Mouse (Mus musculus) thymus, postnatal 36 days (tissue): ENCODE measurements at regions not wholly inside any gene's neighbourhood (a gene's known extent, or its start where the extent isn't known, plus 50 kb on each side); places are given as distances from the start of the nearest gene placed in this dataset.

Experiments
- DNase-seq, 2 experiments: peaks; one replicate each; pipeline ENCODE4 v3.0.0; 2022; ENCODE audit warnings: mixed read lengths in 2 of 2

DNA sequence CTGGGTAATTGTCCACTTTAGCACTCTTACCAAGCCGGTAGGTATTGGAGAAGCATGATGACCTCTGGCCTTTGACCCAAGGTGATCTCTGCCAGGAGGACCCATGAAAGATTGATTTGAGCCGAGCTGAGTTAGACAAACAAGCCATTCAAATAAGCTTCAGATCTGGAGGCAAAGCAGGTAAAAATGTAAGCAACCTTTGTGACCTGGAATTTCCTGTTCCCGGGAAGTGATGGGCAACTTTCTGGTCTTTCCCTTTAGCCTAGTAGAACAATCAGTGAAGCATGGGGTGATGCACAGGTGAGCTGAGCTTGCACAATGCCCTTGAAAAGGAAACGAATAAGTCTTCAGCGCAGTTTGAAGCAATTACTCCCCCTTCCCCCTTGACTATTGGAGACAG, 127.0 kb downstream of the Mycn start:
- no peak for DNase-seq

DNA sequence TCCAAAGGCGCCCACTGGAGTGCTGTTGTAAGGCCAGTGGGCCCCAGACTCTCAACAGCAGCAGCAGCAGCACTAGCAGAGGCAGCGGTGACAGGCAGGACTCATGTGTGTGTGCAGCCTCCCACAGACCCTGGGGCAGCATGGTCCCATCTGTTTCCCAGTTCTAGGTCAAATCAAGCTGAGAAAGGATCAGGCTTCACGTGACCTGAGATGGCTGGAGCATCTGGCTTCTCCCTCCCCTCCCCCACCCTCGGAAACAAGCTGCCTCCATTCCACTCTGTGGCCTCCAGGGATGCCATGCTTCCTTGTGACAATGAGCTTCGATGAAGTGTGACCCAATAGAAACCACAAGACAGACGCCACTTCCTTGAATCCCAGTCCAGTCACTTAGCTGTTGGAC, 128.8 kb downstream of the Mycn start:
- DNase-seq: no peak

DNA sequence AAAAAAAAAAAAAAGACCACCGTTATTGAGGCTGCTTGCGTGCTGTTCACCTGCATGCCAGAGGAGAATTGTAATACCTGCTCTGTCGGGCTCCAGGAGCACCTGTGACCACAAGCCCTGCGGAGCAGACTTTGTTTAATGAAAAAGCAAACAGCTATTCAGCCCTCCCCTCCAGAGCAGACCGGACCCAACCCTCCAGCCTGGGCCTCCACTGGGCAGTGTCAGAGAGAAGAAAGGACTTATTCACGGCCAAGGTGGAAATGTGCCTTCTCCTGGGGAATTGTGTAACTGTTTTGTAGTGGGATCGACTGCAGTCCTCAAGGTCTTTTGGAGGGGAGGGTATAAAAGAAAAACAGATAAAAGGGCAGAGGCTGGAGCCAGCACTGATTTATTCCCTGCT, 130.8 kb downstream of the Mycn start:
- no peak for DNase-seq

DNA sequence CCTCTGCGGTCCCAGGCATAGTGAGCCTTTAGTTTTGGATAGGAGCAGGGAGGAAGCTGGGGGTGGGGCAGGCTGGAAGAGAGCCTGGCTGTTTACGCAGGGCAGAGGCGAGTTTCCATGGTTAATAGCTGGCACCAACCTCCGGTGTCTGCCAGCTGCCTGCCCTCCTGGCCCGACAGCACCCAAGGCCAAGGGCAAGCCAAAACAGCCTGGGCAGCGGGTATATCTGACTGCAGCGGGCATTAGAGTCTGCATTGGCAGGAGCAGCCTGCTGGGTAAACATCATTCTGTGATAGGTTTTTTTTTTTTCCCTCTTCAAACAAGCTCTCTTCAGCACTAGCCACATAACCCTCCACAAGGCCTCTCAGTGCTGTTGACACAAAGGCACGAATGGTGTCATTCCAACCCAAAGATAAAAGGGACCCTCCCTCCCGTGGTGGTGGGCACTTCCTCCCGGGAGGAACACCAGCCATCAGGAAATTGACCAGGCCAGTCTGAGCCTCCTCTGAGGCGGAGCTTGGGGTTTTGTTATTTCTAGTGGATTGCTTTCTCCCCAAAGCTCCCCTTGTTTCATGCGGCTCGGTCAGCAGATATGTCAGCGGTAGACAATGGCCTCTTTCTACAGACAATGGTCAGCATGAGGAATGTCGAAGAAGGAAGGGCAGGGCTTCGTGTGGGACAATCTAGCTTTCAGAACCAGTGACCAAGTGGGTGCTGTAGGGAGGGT, 131.4 kb downstream of the Mycn start:
- no peak for DNase-seq

DNA sequence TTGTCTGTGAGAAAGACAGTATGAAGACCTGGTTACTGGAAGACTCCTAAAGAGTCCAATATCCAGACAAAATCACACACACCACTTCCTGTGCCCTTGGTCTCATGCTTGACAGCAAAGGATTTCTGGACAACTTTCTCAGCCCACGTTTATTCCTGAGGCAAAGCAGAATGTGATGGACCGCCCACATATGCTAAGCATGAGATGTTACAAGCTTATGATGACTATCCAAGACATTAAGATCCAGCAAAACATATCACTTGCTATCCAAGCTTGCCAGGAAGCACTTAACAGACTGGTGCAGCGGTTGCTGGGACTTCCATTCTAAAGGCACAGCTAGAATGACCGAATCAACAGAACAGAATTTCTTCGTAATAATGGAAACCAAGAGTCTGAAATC, 133.6 kb downstream of the Mycn start:
- DNase-seq: no peak

DNA sequence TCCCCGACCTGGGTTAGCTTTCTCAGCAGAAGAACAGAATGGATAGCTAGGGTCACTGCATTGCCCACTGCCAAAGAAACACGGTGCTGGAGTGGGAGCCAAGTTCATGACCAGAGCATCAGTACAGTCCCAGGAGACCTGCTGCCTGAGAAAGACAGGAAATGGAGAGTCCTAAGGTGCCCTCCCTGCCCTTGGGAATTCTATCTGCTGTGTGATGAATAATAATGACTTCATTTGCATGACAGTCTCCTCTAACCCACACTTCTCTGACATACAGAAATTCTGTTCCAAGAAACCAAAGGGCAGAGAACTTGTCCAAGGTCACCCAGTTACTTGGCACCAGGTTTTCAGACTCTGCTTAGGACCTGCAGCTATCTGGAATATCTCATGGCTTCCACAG, 138.1 kb downstream of the Mycn start:
- DNase-seq: no peak

DNA sequence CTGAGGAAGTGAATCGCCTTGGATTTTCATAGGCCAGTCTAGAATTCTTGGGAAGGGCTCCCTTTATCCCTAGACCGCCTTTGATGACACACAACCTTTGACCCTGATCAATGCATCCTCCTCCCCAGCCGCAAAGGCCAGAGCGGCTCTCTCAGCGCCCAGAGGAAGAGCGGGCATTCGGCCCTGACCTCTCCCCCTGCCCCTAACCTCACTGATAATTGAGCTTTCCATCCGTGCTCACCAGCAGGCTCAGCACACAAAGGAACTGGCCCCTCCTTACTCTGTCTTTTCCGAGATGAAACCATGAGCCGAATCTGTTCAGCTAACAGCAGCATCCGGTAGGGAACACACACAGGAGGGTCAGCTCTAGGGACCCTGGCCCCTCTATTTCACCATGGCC, 139.3 kb downstream of the Mycn start:
- DNase-seq: no peak

DNA sequence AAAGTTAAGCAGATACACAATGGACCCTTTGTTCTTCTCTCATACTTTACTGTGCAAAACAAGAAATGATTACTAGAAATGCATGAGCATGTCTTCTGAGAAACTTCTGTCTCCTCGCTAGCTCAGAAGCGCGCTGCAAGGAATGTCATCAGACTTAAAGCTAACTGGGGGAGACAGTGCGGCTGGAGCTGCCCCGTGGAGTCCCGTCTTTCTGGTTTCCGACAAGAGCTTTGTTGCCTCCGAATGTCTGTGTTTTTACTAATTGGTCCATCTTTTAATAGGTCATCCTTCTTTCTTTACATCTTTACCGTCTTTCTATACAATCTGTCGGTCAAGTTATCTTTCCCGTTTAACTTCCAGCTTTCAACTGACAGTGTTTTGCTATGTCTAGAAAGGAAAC, 140.0 kb downstream of the Mycn start:
- no peak for DNase-seq

DNA sequence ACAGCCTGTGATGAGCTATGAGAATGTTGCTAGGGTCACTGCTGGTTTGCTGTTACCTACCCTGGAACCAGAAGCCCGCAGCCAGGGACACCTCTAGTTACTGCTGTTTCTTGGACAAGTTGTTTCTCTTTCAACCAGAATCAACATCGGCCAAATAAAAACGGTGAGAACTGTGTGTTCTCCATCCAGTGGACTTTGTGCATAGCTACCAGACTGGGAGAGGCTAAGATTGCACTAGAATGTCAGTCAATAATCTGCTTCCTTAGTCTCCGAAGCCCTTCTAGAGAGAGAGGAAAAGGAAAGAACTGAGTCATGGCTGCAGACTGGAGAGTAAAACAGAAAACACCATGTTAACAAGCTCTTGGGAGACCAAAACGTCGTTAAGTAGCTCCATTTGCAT, 141.6 kb downstream of the Mycn start:
- no peak for DNase-seq

DNA sequence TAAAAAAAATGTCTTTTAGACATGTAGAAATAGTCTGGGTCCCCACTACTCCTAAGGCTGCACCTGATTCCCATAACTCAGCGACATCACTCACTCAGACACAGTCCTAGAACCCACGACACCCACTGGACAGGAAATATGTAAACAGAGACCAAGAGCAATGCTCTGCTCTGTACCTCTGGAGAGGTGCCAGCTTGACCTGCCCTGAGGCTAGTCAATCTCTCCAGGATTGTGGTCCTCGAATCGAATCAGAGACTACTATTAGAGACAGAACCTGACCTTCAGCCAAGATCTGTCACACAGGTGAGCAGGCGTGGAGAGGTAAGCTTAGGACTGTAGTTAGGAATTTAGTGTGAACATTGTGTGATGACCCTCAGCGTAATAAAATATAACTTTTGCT, 152.7 kb downstream of the Mycn start:
- DNase-seq: no peak

DNA sequence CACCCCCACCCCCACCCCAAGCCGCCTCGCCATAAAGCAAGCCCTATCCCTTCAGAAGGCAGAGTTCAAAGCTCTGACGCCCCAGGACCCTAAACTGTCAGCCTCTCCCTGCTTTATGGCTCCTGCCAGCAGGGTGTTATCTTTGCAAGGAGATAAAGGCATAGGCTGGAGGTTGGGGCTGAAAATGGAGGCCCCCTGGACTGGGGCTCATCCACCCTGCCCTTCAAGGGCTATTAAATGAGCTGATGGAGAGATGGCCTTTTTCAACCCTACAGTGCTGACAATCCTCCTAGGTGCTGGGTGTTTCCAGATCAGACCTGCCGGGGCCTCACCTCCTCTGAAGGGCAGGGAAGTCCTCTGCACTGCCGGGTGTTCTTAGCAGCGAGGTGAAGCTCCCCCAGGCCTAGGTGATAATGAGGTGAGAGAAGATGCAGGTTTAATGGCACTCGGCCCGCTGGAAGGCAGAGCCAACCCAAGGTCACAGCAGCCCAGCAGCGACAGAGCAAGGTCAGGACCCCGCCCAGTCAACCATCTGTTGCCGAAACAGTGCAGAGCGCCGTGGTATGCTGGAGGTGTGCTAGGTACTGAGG, 153.4 kb downstream of the Mycn start:
- DNase-seq: no peak

DNA sequence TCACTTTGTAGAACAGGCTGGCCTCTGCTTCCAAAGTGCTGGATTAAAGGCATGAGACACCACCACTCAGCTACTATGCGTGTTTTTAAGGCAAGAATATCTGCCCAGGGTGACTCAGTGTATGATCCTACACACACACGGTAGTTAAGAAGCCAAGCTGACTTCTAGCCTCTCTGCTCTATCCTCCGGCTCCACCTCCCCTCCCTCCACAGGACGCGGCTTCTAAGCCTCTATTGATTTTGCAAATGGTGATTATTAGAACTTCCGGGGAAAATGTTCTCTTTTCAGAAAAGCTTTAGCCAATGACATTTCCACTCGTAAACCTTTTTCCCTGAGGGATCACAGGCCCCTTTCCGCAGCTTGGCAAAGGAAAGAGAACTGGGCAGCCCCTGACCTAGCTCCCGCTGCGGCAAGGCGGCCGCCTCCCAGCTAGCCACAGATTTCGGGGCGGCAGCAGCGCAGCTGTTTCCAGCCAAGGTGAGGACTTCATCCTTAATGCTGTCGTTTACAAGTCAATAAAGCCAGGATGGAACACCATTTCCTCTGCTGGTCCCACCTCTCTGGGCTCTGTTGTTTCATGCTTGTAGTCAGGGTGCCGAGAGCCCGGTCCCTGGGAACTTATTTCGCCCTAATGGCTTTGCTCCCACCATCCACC, 154.0 kb downstream of the Mycn start:
- no peak for DNase-seq

DNA sequence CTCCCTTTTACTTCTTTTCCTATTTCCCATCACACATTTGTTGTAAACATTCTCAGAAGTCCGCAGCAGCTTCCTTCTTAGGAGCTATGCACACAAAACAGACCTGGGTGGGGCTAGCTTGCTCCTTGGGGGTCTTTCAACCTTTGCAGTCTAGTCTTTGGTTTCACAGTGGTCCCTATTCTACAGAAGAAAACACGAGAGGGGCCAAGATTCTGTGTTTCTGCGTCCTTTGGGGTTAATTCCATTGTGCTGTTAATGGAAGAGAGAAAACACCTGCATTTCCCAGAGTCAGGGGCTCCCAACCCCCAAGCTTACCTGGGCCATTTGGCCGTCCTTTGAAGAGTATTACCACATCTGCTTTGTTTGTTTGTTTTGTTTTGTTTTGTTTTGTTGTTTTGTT, 154.6 kb downstream of the Mycn start:
- DNase-seq: no peak

DNA sequence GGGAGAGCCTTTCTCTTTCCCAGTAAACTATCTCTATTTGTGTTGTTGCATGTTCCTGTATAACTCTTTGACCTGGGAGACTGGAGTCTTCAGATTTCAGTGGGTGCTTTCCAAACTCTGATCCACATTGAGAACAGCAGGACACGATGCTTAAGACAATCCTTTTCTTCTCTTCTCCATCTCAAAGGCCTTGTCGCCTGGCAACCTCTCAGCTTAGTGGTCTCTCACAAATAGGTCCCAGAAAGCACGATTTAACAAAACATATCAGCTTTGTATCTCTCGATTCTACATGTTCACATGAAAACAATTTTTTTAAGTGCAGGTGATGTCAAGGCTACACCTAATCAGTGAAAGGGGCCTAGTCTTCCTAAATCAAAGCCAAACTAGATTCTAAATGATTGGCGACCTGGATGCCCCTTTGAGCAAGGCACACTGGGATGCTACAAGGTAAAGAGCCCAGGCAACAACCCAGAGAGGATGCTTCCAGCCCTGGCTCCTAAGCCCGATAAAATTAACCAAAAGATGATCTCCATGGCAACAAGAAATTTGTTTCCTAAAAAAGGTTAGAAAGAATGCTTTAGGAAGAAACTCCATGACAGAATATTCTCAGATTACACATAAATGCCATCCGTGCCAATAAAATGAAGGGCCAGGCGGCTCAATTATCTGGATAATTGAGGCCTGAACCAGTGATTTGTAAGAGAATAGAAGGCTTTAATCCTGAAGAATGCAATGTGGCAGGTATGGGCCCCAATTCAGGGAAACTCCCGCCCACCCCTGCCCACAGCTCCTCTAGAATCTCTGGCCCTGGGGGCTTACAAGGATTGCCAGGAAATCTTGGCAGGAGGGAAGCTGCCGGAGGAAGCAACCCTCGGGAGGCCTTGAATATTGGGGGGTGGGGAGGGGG, 157.8 kb downstream of the Mycn start:
- DNase-seq: no peak

DNA sequence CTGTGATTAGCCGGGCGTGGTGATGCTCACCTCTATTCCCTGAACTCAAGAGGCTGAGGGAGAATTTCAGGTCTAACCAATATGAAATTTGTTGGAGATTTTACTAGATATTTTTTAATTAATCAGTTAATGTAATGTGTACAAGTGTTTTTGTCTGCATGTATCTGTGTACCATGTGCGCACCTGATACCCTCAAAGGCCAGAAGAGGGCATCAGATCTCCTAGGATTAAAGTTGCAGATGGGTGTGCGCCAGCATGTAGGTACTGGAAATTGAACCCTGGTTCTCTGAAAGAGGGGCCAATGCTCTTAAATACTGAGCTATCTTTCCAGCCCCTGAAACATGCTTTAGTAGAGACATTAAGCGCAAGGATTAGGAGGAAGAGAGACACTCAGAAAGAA, 160.2 kb downstream of the Mycn start:
- DNase-seq: no peak

DNA sequence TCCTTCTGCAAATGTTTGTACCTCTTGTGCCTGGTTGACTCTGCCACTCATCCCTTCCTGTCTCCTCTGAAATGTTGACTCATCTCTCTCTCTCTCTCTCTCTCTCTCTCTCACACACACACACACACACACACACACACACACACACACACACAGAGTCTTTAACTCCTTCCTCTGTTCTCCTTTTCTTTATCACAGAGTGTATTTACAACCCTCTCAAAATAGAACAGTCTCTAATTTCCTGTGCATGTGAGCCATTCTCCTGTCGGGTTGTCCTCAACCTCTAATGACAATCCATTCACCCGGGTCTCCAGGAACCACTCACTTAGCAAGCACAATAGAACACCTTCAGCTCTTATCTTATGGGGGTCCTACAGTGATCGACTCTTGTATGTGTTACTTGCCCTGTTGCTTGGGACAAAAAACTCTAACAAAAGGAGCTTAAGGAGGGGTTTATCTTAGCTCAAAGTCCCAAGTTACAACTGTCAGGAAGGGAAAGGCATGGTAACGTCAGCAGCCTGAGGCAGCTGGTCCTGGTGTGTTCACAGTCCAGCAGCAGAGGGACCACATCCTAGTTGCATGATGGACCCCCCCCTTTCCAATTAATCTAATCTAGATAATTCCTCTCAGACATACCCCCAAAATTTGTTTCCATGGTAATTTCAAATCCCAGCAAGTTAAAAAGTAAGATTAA, 163.0 kb downstream of the Mycn start:
- no peak for DNase-seq

DNA sequence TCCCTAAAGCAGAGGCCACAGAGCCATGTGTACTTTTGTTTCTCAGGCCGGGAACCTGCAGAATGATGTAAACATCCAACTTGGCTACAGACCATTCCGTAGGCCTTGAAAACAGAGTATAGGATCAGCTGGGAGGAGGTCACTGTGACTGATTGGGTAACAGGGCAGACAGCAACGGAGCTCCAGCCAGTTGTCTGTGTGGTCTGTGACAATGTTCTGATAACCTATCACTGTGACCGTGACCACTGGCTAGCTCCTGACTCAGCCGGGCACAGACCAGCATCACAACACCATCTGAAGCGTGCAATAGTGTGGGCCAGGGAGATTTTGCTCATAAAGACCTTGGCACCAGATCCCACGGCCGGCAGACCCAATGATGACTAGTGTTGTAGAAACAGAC, 164.3 kb downstream of the Mycn start:
- no peak for DNase-seq

DNA sequence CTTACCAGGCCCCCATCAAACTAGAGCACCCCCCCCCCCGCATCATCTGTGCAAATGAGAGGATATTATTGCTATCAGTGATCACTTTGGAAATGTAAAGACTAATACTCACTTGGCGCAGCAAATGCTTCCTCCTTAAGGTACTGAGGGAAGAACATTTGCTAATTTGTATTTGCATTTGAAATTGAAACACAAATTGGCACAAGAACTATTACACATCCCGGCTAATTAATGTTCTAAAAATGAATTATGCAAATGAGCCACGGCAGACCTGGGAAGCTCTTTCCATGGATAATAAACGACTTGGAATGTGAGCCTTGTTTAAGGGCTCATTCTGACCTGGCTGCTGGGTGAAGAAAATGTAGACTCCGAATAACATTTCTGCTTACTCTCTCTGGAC, 164.9 kb downstream of the Mycn start:
- DNase-seq: no peak

DNA sequence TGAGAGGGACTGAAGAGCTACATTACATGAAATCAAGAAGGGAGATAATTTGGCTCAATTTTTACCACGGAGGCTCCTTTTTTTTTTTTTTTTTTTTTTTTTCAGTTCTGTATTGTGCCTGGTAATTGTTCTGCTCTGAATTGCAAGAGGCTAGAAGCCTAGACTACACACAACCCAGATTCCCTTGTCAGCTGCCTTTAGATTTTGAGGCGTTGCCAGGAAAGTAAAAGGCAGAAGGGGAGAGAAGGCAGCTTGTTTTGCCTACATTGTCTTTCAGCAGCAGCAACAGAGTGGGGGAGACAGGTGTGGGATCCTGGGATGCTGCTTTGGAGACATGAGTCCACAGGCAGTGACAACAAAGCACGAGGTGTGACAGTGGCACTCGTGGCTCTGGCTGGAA, 170.7 kb downstream of the Mycn start:
- DNase-seq: no peak

DNA sequence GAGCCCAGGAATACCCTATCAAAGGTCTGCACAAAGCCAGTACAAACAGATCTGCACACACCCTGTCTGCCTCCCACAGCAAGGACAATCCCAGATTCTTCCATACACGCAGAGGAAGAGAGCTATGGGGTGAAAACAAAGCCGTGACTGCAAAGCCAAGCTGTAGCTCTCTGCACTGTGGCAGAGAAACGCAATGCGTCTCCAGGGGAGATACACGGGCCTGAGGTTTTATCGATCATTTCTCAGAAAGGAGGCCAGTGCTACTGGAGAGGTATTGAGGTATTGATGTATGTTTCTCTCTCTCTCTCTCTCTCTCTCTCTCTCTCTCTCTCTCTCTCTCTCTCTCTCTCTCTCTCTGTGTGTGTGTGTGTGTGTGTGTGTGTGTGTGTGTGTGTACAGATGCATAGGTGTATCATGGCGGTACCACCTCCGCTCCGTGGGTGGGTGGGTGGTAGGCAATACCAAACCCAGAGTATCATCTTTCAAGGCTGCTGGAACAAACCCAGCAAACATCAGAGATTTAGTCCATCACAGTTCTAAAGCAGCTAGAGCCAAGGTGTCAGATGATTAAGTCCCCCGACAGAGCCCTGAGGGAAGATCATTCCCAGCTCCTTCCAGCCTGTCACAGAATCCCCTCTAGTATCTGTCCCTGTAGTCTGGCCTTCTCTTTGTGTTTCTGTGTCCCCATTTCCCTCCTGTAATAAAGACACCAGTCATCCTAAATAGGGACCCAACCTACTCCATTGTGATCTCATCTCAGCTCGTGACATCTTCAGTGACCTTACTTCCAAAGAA, 175.0 kb downstream of the Mycn start:
- DNase-seq: no peak

DNA sequence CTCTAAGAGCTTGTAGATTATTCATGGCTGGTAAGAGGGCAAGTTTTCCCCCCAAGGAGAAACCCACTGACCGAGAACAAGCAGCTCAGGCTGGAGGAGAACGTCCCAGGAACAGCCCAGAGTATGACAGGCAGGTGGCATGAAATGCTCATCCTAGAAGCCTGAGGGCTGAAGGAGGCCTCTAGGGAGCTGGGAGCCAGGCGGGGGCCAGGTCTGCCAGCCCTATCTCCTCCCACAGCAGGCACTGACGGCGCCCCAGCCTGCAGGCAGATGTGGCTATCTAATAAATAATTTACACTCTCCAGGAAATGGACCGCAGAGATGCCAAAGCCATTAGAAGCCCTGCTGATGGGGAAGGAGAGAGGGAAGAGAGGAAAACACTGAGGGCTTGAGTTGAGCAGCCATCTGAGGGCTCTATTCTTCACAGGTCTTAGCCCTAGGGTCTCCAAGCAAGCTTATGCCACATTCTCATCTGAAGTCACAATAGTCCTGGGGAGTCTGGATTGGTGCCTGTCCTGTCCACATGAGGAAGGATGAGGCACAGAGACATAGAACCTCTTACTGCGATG, 176.1 kb downstream of the Mycn start:
- DNase-seq: no peak

DNA sequence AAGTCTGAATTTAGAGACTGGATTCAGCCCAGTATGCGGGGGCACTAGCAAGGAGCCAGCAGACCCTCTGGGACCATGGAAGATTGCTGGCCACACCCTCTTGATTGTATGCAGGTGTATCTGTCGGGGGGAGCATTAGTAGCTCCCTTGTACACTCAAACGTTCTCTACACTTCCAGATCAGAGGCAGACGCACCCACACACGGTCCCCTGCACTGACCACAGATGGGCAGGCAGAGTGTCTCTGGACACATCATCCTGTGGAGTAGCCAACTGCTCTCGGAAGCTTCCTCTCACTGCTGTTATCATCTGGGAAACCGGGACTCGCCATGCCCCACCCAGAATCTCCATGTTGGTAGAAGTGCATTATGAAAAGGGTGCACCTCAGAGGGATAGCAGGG, 176.7 kb downstream of the Mycn start:
- DNase-seq: no peak
